Mouse (Mus musculus) CH12.LX (cell line): Measurements from ENCODE around the gene Tpm4. TPM values are rescaled to one million over a fixed set of nuclear protein-coding genes. Genes with fewer than 3 reads are reported as not detected.

ENCODE experiments used
- DNase-seq: peaks from one replicate; pipeline ENCODE4 v3.0.0-alpha.2; 2013; ENCODE audit errors: extremely low read depth
- H3K27ac ChIP-seq: 2 replicates; pipeline ENCODE4 v1.5.1; 2012; ENCODE audit warnings: low read depth, mild to moderate bottlenecking, control low read depth, moderate library complexity; ENCODE audit not compliant: insufficient read depth
- H3K27me3 ChIP-seq: replicated peaks from 2 replicates; pipeline ENCODE3; 2012; ENCODE audit warnings: inconsistent platforms
- H3K36me3 ChIP-seq, 2 experiments: replicated peaks in 1 of 2; 2 replicates each; pipeline versions ENCODE3 to v1.6.1; 2012; ENCODE audit warnings: inconsistent platforms in 1 of 2, low read length in 1 of 2, mild to moderate bottlenecking in 1 of 2, mixed read lengths in 1 of 2, moderate library complexity in 1 of 2; ENCODE audit not compliant: control insufficient read depth in 1 of 2, insufficient read depth in 1 of 2
- H3K4me1 ChIP-seq, 2 experiments: 2 replicates each; pipeline ENCODE4 v1.6.1; 2012; ENCODE audit warnings: inconsistent platforms in 1 of 2, moderate library complexity in 1 of 2; ENCODE audit not compliant: insufficient read depth in 2 of 2, control insufficient read depth in 1 of 2
- H3K4me2 ChIP-seq: 2 replicates; pipeline ENCODE4 v1.6.1; 2012; ENCODE audit warnings: low read depth, mild to moderate bottlenecking, control low read depth; ENCODE audit not compliant: poor library complexity, insufficient read depth, severe bottlenecking
- H3K4me3 ChIP-seq, 3 experiments: fragments of 150-350 bp in 1 of 3; sonication (generic) in 1 of 3; replicated peaks in 1 of 3; 2 replicates each; pipeline versions ENCODE3 to v1.5.1; 2011 to 2012; ENCODE audit warnings: low read depth in 2 of 3, low read length in 2 of 3, mild to moderate bottlenecking in 2 of 3, moderate library complexity in 2 of 3, control low read depth in 1 of 3, improper control_type of control experiment in 1 of 3, inconsistent platforms in 1 of 3, mixed read lengths in 1 of 3; ENCODE audit not compliant: poor library complexity in 1 of 3
- H3K79me2 ChIP-seq: replicated peaks from 2 replicates; pipeline ENCODE4 v1.6.1; 2012; ENCODE audit warnings: mild to moderate bottlenecking, moderate library complexity; ENCODE audit not compliant: control insufficient read depth, poor library complexity, insufficient read depth, severe bottlenecking; ENCODE audit errors: extremely low read depth
- H3K9ac ChIP-seq: 2 replicates; pipeline ENCODE4 v1.6.1; 2012; ENCODE audit warnings: low read depth, mild to moderate bottlenecking, control low read depth, moderate library complexity; ENCODE audit not compliant: insufficient read depth
- H3K9me3 ChIP-seq: replicated peaks from 2 replicates; pipeline ENCODE3; 2012; ENCODE audit warnings: low read length, inconsistent platforms, mixed read lengths
- BHLHE40 ChIP-seq: IDR thresholded peaks from 2 replicates; pipeline ENCODE4 v1.6.1; 2011; ENCODE audit warnings: mild to moderate bottlenecking, low read depth, low read length, improper control_type of control experiment
- CHD1 ChIP-seq: IDR thresholded peaks from 2 replicates; pipeline ENCODE4 v1.6.1; 2012; ENCODE audit warnings: low read depth, low read length, improper control_type of control experiment, inconsistent platforms
- CHD2 ChIP-seq: IDR thresholded peaks from 2 replicates; pipeline ENCODE4 v1.6.1; 2011; ENCODE audit warnings: low read length, improper control_type of control experiment
- CTCF ChIP-seq, 2 experiments: IDR thresholded peaks in 1 of 2; conservative IDR thresholded peaks in 1 of 2; 2 replicates each; pipeline ENCODE4 v1.5.1; 2011 to 2012; ENCODE audit warnings: low read depth in 2 of 2, low read length in 2 of 2, improper control_type of control experiment in 1 of 2, inconsistent platforms in 1 of 2, mild to moderate bottlenecking in 1 of 2, moderate library complexity in 1 of 2
- EP300 ChIP-seq: IDR thresholded peaks from 2 replicates; pipeline ENCODE4 v1.6.1; 2011; ENCODE audit warnings: low read length, improper control_type of control experiment
- ETS1 ChIP-seq: conservative IDR thresholded peaks from 2 replicates; pipeline ENCODE4 v1.6.1; 2012; ENCODE audit warnings: low read depth, mild to moderate bottlenecking, inconsistent platforms, low read length, improper control_type of control experiment, moderate library complexity
- HCFC1 ChIP-seq: IDR thresholded peaks from 2 replicates; pipeline ENCODE4 v1.6.1; 2012; ENCODE audit warnings: low read depth, mild to moderate bottlenecking, inconsistent platforms, low read length, improper control_type of control experiment
- JUND ChIP-seq: conservative IDR thresholded peaks from 2 replicates; pipeline ENCODE4 v1.6.1; 2011; ENCODE audit warnings: low read depth, low read length, improper control_type of control experiment
- KAT2A ChIP-seq: IDR thresholded peaks from 2 replicates; pipeline ENCODE4 v1.6.1; 2012; ENCODE audit warnings: low read length, improper control_type of control experiment, inconsistent platforms; ENCODE audit not compliant: insufficient replicate concordance
- MAX ChIP-seq: IDR thresholded peaks from 2 replicates; pipeline ENCODE4 v1.6.1; 2011; ENCODE audit warnings: low read length, improper control_type of control experiment
- MAZ ChIP-seq: IDR thresholded peaks from 2 replicates; pipeline ENCODE4 v1.6.1; 2012; ENCODE audit warnings: low read depth, mild to moderate bottlenecking, inconsistent platforms, low read length, improper control_type of control experiment, moderate library complexity
- MEF2A ChIP-seq: IDR thresholded peaks from 2 replicates; pipeline ENCODE4 v1.6.1; 2014; ENCODE audit warnings: low read depth, mild to moderate bottlenecking, inconsistent platforms, low read length, improper control_type of control experiment, borderline replicate concordance
- POLR2AphosphoS2 ChIP-seq: IDR thresholded peaks from 2 replicates; pipeline ENCODE4 v1.6.1; 2011; ENCODE audit warnings: low read depth, low read length, improper control_type of control experiment
- TBP ChIP-seq: conservative IDR thresholded peaks from 2 replicates; pipeline ENCODE4 v1.6.1; 2011; ENCODE audit warnings: low read depth, low read length, improper control_type of control experiment
- TCF12 ChIP-seq: IDR thresholded peaks from 2 replicates; pipeline ENCODE4 v1.6.1; 2014; ENCODE audit warnings: low read depth, mild to moderate bottlenecking, inconsistent platforms, low read length, improper control_type of control experiment
- ZC3H11A ChIP-seq: IDR thresholded peaks from 2 replicates; pipeline ENCODE4 v1.6.1; 2012; ENCODE audit warnings: low read depth, mild to moderate bottlenecking, inconsistent platforms, low read length, improper control_type of control experiment
- ZMIZ1 ChIP-seq: IDR thresholded peaks from 2 replicates; pipeline ENCODE4 v1.6.1; 2012; ENCODE audit warnings: low read depth, mild to moderate bottlenecking, inconsistent platforms, low read length, improper control_type of control experiment
- ZNF384 ChIP-seq: IDR thresholded peaks from 2 replicates; pipeline ENCODE4 v1.6.1; 2012; ENCODE audit warnings: low read depth, low read length, improper control_type of control experiment, inconsistent platforms
- dilution Hi-C: fragments of 300-500 bp; cut with MboI; formaldehyde crosslinking; loops from 2 replicates; pipeline ENCODE4 v1.14.3; 2020; ENCODE audit warnings: low sequenced_read_pairs; ENCODE audit not compliant: extremely low pct_unique_long_range_greater_than_20kb, extremely low pct_ligation_motif_present
- in situ Hi-C: fragments of 300-500 bp; cut with MboI; formaldehyde crosslinking; loops from 3 replicates; pipeline ENCODE4 v1.14.3; 2019; ENCODE audit warnings: low sequenced_read_pairs, low pct_ligation_motif_present, low pct_unique_long_range_greater_than_20kb, mixed read lengths
- polyA plus RNA-seq: library from polyadenylated mRNA; unstranded; fragments of >175 nt; gene quantifications from 2 replicates; pipeline ENCODE4 v1.2.1, GENCODE M21; 2012; ENCODE audit warnings: low read depth; ENCODE audit not compliant: insufficient read length
- total RNA-seq, 2 experiments: library from RNA; depleted of rRNA; stranded (reverse); fragments of 300-350 nt in 1 of 2; fragments of >200 nt in 1 of 2; gene quantifications; 2 replicates each; pipeline ENCODE4 v1.2.3; 2012 to 2014

Gene Tpm4
- total and polyA plus RNA-seq, 3 experiments, result 96.2 to 284 (median 203) TPM

GRCm38 (mm10) chr8:72149056-72149455 is 14.3 kb downstream of the Tpm4 start:
- Histone ChIP-seq H3K9me3 (no peaks in the 10 kb centered on the region), H3K4me3 (no peak overlapping the region), H3K4me2 (no peak overlapping the region), H3K27me3 (no peaks in the 10 kb centered on the region), H3K79me2 (peaks cover 10% of the 10 kb centered on the region), H3K4me1 (peaks cover 7 to 52% of the 10 kb centered on the region in 2 experiments), H3K9ac (no peak overlapping the region), H3K27ac (no peak overlapping the region), H3K36me3 (peaks cover 69 to 83% of the 10 kb centered on the region in 2 experiments)
- no peak for DNase-seq
- no peak for TF ChIP-seq CHD2
- TF ChIP-seq MEF2A, result no peak
- TF ChIP-seq TBP, result no peak
- no peak for TF ChIP-seq CHD1
- TF ChIP-seq MAZ, result no peak
- dilution Hi-C loops, result no loop called here
- in situ Hi-C loops, result no loop called here

- peaks cover 0 to 46% of the 10 kb centered on the region in 2 experiments; a peak in 2 of 4 replicates for H3K4me1 ChIP-seq
- dilution Hi-C loops (no loop called here), in situ Hi-C loops (no loop called here)
- no peak overlapping the region for H3K4me2 ChIP-seq
- H3K9ac ChIP-seq, result no peak overlapping the region
- no peak overlapping the region for H3K4me3 ChIP-seq
- no peak for DNase-seq
- peaks cover 51 to 73% of the 10 kb centered on the region in 2 experiments for H3K36me3 ChIP-seq
- H3K27ac ChIP-seq, result no peak overlapping the region; the same call in 1 of the 2 replicates
- no peaks in the 10 kb centered on the region for H3K27me3 ChIP-seq
- no peak for TF ChIP-seq KAT2A
- TF ChIP-seq ZC3H11A, result no peak
- TF ChIP-seq TBP, result no peak
- no peak for TF ChIP-seq ZMIZ1
- no peak for TF ChIP-seq EP300
- TF ChIP-seq ETS1, result no peak
- TF ChIP-seq HCFC1, result no peak
- TF ChIP-seq CHD2, result no peak
- no peaks in the 10 kb centered on the region for H3K9me3 ChIP-seq
- H3K79me2 ChIP-seq, result peaks cover 14% of the 10 kb centered on the region
Measured at GRCm38 (mm10) chr8:72151418-72152078, 16.8 kb downstream of the Tpm4 start.

GRCm38 (mm10) chr8:72153382-72153781 is 18.6 kb downstream of the Tpm4 start:
- Histone ChIP-seq H3K4me3 (no peak overlapping the region), H3K9ac (no peak overlapping the region)
- TF ChIP-seq ETS1, result no peak
- TF ChIP-seq MAX, result no peak
- no peak for TF ChIP-seq CTCF (conservative IDR thresholded peaks at IDR 0.05 in 1 of 2, IDR thresholded peaks at IDR 0.05 in 1 of 2; ENCODE audit: low read depth in 2 of 2, low read length in 2 of 2)
- no peak for TF ChIP-seq CHD2
- no peak for TF ChIP-seq BHLHE40
- no peak for TF ChIP-seq ZNF384
- no peak for TF ChIP-seq ZMIZ1
- TF ChIP-seq POLR2AphosphoS2, result no peak
- no peak for TF ChIP-seq JUND
- TF ChIP-seq ZC3H11A, result no peak
- TF ChIP-seq TCF12, result no peak
- TF ChIP-seq HCFC1, result no peak
- TF ChIP-seq TBP, result no peak
- TF ChIP-seq, all 38 proteins: peak for 0
- dilution Hi-C loops (no loop called here), in situ Hi-C loops (no loop called here)
- H3K9me3 ChIP-seq, result no peaks in the 10 kb centered on the region
- no peak overlapping the region for H3K4me2 ChIP-seq
- H3K27ac ChIP-seq, result no peak overlapping the region
- peaks cover 0 to 37% of the 10 kb centered on the region in 2 experiments; a peak in 2 of 4 replicates for H3K4me1 ChIP-seq
- H3K27me3 ChIP-seq, result no peaks in the 10 kb centered on the region
- H3K79me2 ChIP-seq, result peaks cover 27% of the 10 kb centered on the region
- H3K36me3 ChIP-seq, result peaks cover 35 to 66% of the 10 kb centered on the region in 2 experiments
- no peak for DNase-seq
